Mouse (Mus musculus): ENCODE results near the gene Lrmda. TPM values are rescaled to one million over a fixed set of nuclear protein-coding genes. Genes with fewer than 3 reads are reported as not detected.

Gene Lrmda
- polyA plus RNA-seq, 1 experiment, result not detected

- Histone ChIP-seq H3K27me3 (ENCODE audit: control insufficient read depth, insufficient read depth, low read length) (no peaks in the 10 kb centered on the region), H3K4me3 (ENCODE audit: low read depth, low read length) (no peak overlapping the region), H3K4me1 (ENCODE audit: control insufficient read depth, insufficient read depth, insufficient read length, low read length) (no peaks in the 10 kb centered on the region), H3K27ac (ENCODE audit: insufficient read depth, low read depth, low read length) (no peak overlapping the region), H3K36me3 (ENCODE audit: control insufficient read depth, insufficient read depth, low read length) (no peaks in the 10 kb centered on the region)
- TF ChIP-seq POLR2A (IDR thresholded peaks at IDR 0.05; ENCODE audit: low read depth, low read length), result no peak
- TF ChIP-seq CTCF (IDR thresholded peaks at IDR 0.05; ENCODE audit: extremely low read depth, insufficient read length, insufficient replicate concordance, low read depth, low read length), result no peak
- WGBS, result 68% methylated on average over 3 of the region's 3 CpGs
Measured at GRCm38 (mm10) chr14:22530706-22531105, 511.2 kb downstream of the Lrmda start.

- H3K4me3 ChIP-seq (ENCODE audit: low read depth, low read length), result no peak overlapping the region
- TF ChIP-seq CTCF (IDR thresholded peaks at IDR 0.05; ENCODE audit: extremely low read depth, insufficient read length, insufficient replicate concordance, low read depth, low read length) (no peak), POLR2A (IDR thresholded peaks at IDR 0.05; ENCODE audit: low read depth, low read length) (no peak)
- WGBS, result 36% methylated on average over 3 of the region's 3 CpGs
- H3K36me3 ChIP-seq (ENCODE audit: control insufficient read depth, insufficient read depth, low read length), result no peaks in the 10 kb centered on the region
- no peaks in the 10 kb centered on the region for H3K27me3 ChIP-seq (ENCODE audit: control insufficient read depth, insufficient read depth, low read length)
- no peaks in the 10 kb centered on the region for H3K4me1 ChIP-seq (ENCODE audit: control insufficient read depth, insufficient read depth, insufficient read length, low read length)
- no peak overlapping the region for H3K27ac ChIP-seq (ENCODE audit: insufficient read depth, low read depth, low read length)
Measured at GRCm38 (mm10) chr14:22533501-22533900, 514.0 kb downstream of the Lrmda start.

DNA sequence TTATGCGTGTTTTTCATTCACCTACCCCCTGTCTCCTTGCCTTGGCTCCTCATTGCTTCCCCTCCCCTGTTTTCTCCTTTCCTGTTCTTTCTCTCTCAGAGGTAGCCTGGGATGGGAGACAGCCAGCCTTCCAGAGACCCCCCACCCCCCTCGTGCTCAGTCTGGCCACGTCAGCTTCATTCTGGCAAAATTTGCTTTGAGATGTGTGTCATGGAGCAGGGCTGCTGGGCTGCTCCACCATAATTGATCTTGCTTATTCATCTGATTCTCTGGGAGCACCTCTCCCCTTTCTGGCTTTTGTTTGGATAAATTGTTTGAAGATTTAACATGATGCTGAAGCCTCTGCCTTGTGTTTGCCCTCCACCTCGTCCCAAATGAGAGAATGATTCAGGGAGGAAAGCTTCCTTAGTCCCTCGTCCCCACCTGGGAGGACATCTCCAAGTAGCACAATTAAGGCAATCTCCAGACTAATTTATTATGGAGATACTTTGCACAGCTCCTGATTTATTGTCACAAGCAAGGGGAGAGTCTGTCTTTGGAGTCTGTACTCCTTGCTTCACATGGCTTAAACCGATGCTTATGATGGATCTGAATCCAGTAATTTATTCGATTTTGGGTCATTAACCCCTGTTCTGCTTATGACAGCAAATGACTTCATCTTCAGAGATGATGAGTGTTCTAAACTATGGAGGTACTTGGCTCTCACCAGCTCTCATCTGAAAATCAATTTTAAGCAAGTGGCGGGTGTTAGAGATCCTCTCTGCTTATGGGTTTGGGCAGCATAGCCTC is 526.6 kb downstream of the Lrmda start:
- TF ChIP-seq POLR2A (IDR thresholded peaks at IDR 0.05; ENCODE audit: low read depth, low read length), result no peak
- TF ChIP-seq CTCF (IDR thresholded peaks at IDR 0.05; ENCODE audit: extremely low read depth, insufficient read length, insufficient replicate concordance, low read depth, low read length), result no peak
- Histone ChIP-seq H3K27me3 (ENCODE audit: control insufficient read depth, insufficient read depth, low read length) (no peaks in the 10 kb centered on the region), H3K4me3 (ENCODE audit: low read depth, low read length) (no peak overlapping the region), H3K4me1 (ENCODE audit: control insufficient read depth, insufficient read depth, insufficient read length, low read length) (no peaks in the 10 kb centered on the region), H3K27ac (ENCODE audit: insufficient read depth, low read depth, low read length) (no peak overlapping the region), H3K36me3 (ENCODE audit: control insufficient read depth, insufficient read depth, low read length) (no peaks in the 10 kb centered on the region)
- WGBS, result 56% methylated on average over 8 of the region's 8 CpGs

DNA sequence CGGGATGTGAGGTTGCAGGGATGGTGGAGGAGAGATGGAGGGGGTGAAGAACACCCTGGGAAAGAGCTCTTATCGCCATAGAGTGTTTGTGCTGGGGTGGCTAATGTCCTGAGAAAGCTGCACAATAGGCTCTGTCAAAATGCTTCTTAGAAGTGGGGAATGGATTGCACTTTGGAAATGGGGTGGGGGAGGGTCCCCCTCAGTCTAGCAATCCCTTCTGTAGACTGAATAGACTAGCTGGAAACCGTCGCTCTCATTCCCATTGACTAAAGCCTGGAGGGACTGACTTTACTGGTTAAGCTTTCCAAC is 527.1 kb downstream of the Lrmda start:
- Histone ChIP-seq H3K27ac (ENCODE audit: insufficient read depth, low read depth, low read length) (no peak overlapping the region), H3K36me3 (ENCODE audit: control insufficient read depth, insufficient read depth, low read length) (no peaks in the 10 kb centered on the region), H3K27me3 (ENCODE audit: control insufficient read depth, insufficient read depth, low read length) (no peaks in the 10 kb centered on the region), H3K4me3 (ENCODE audit: low read depth, low read length) (no peak overlapping the region), H3K4me1 (ENCODE audit: control insufficient read depth, insufficient read depth, insufficient read length, low read length) (no peaks in the 10 kb centered on the region)
- 71% methylated on average over 4 of the region's 4 CpGs for WGBS
- TF ChIP-seq POLR2A (IDR thresholded peaks at IDR 0.05; ENCODE audit: low read depth, low read length) (no peak), CTCF (IDR thresholded peaks at IDR 0.05; ENCODE audit: extremely low read depth, insufficient read length, insufficient replicate concordance, low read depth, low read length) (no peak)

GRCm38 (mm10) chr14:22548286-22548685 is 528.8 kb downstream of the Lrmda start:
- Histone ChIP-seq H3K27ac (ENCODE audit: insufficient read depth, low read depth, low read length) (no peak overlapping the region), H3K36me3 (ENCODE audit: control insufficient read depth, insufficient read depth, low read length) (no peaks in the 10 kb centered on the region), H3K4me1 (ENCODE audit: control insufficient read depth, insufficient read depth, insufficient read length, low read length) (no peaks in the 10 kb centered on the region), H3K4me3 (ENCODE audit: low read depth, low read length) (no peak overlapping the region), H3K27me3 (ENCODE audit: control insufficient read depth, insufficient read depth, low read length) (no peaks in the 10 kb centered on the region)
- WGBS, result 57% methylated on average over 2 of the region's 2 CpGs
- TF ChIP-seq POLR2A (IDR thresholded peaks at IDR 0.05; ENCODE audit: low read depth, low read length) (no peak), CTCF (IDR thresholded peaks at IDR 0.05; ENCODE audit: extremely low read depth, insufficient read length, insufficient replicate concordance, low read depth, low read length) (no peak)

DNA sequence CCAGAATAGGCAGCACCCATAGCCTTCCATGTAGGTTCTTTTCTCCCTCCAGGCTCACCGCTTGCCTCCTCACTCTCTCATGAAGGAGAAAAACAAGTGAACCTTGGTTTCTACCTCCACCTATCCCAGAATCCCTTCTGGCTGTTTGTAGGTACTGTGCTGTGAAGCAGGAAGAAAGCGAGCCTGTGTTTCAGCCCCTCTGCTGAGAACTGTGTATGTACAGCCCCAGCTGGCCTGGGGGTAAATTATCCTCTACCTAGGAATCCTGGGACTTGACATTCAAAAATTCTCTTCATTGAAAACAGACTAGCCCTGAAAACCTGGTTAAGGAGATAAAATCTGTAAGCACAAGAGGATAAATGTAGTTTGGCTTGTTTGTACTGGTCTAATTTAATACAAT is 529.7 kb downstream of the Lrmda start:
- Histone ChIP-seq H3K27ac (ENCODE audit: insufficient read depth, low read depth, low read length) (no peak overlapping the region), H3K4me3 (ENCODE audit: low read depth, low read length) (no peak overlapping the region), H3K27me3 (ENCODE audit: control insufficient read depth, insufficient read depth, low read length) (no peaks in the 10 kb centered on the region), H3K36me3 (ENCODE audit: control insufficient read depth, insufficient read depth, low read length) (no peaks in the 10 kb centered on the region), H3K4me1 (ENCODE audit: control insufficient read depth, insufficient read depth, insufficient read length, low read length) (no peaks in the 10 kb centered on the region)
- WGBS, result 92% methylated on average over 2 of the region's 2 CpGs
- no peak for TF ChIP-seq POLR2A (IDR thresholded peaks at IDR 0.05; ENCODE audit: low read depth, low read length)
- no peak for TF ChIP-seq CTCF (IDR thresholded peaks at IDR 0.05; ENCODE audit: extremely low read depth, insufficient read length, insufficient replicate concordance, low read depth, low read length)

DNA sequence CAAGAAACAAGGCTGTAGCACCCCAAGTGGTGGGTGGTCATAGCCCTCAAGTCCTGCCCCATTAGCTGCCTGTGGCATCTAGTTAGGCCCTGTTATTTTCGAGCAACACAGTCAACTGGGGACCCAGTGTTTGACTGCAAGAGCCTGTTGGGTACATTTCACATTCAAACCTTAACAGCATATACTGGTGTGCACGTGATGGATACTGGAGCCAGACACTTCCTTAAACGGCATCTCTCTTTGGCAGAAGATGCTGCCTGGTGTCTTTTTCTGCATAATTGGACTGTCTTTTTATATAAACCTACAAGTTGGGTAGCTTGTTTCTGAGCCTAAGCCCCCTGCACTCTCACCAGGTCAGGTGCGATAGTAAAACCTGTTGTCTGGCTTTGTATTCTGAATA is 532.8 kb downstream of the Lrmda start:
- no peak overlapping the region for H3K27ac ChIP-seq (ENCODE audit: insufficient read depth, low read depth, low read length)
- no peak for TF ChIP-seq POLR2A (IDR thresholded peaks at IDR 0.05; ENCODE audit: low read depth, low read length)
- TF ChIP-seq CTCF (IDR thresholded peaks at IDR 0.05; ENCODE audit: extremely low read depth, insufficient read length, insufficient replicate concordance, low read depth, low read length), result no peak
- H3K36me3 ChIP-seq (ENCODE audit: control insufficient read depth, insufficient read depth, low read length), result no peaks in the 10 kb centered on the region
- H3K4me1 ChIP-seq (ENCODE audit: control insufficient read depth, insufficient read depth, insufficient read length, low read length), result no peaks in the 10 kb centered on the region
- H3K4me3 ChIP-seq (ENCODE audit: low read depth, low read length), result no peak overlapping the region
- 84% methylated on average over 4 of the region's 4 CpGs for WGBS
- no peaks in the 10 kb centered on the region for H3K27me3 ChIP-seq (ENCODE audit: control insufficient read depth, insufficient read depth, low read length)
